Mouse (Mus musculus) adrenal gland (tissue): ENCODE measurements around the gene Olfr56.
"Not testable (repeated sequence)": the region's sequence is repeated elsewhere in the genome, so short reads cannot be mapped to it uniquely, and the experiment has no call there.

Experiments
- intact Hi-C: fragments of 180-260 bp; cut with DNase I; formaldehyde crosslinking; loops from one replicate; pipeline ENCODE4 v1.15.1; 2025

The Olfr56 gene

GRCm38 (mm10) chr11:49156821-49157814 is 178.4 kb downstream of the Olfr56 start:
- intact Hi-C loops: no loop called here

GRCm38 (mm10) chr11:49168839-49169611 is 190.3 kb downstream of the Olfr56 start:
- intact Hi-C loops: no loop called here

DNA sequence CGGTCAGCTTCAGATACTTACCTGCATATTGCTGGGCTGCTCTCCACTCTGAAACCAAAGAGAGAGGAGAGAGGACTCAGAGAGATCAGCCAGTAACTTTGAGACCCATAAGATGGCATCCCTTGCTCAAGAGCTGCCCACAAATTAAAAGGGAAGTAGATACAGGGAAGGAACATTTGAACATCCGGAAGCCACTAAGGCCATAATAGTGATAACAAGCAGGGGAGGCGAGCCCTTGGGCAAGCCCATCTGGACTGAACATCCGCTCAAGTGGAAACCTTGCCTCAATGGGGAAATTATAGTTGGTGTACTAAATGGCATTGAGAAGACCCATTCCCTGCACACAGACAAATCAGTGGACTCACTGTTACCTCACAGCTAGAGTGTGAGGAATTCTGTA is 191.9 kb downstream of the Olfr56 start:
- intact Hi-C loops: no loop called here

DNA sequence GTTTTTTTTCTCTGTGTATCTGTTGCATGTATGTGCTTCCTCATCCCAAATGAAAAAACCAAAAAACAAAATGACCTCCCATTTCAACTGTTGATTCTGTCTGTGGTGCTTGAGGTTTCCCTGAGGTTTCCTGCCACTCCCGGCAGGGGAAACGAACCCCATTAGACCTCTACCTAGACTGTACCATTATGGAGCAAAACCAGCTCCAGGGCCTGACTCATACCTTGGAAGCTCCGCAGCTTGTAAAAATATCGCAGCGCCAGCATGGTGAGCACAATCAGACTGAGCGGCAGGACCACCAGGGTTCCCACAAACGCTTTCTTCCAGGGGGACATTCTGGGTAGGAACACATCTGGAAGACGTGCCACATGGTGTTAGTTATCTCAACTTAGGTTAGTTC is 196.7 kb downstream of the Olfr56 start:
- intact Hi-C loops: no loop called here

DNA sequence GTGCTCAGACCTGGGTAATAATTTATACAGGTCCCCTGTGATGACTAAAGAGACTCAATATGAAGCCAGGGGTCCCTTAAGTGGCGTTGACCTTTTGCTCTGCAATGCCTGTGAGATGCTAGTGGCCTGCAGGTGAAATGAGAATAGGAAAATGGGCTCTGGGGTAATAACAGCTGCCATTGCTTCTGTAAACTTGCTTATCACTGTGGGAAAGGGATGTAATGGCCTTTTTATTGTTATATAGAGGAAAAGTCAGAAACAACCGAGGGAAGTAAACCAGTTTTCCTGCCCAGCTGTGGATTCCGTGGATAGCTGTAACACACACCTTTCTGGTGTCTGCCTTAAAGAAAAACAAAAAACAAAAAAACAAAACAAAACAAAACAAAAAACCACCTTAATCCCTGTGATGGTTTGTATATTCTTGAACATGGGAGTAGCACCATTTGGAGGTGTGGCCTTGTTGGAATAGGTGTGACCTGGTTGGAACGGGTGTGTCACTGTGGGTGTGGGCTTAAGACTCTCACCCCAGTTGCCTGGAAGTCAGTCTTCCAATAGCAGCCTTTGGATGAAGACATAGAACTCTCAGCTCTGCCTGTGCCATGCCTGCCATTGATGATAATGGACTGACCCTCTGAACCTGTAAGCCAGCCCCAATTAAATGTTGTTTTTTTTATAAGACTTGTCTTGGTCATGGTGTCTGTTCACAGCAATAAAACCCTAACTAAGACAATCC is 197.5 kb downstream of the Olfr56 start:
- intact Hi-C loops: not testable (repeated sequence)

DNA sequence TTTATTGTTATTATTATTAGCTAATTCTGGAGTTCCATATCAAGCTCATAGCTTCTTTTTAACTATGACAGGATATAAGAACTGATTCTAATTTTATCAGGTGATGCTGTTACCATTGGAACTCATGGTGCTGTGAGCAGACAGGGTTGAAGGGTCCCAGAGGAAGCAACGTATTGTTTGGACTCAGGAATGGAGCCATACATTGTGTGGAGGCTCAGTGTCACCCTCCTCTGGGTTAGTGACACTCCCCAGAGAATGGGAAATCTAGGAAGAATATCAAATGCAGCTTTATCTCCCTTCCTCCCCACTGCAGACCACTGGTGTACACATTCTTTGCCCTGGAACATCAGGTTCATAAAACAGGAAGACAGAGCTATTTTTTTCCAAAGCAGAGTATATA is 204.5 kb downstream of the Olfr56 start:
- intact Hi-C loops: loop anchor here (10.0 kb wide), 1 partner anchor 372 kb away; the partner anchor contains the start of gene Olfr1380
